Mouse (Mus musculus): ENCODE measurements around the gene Mat1a.

Gene Mat1a

DNA sequence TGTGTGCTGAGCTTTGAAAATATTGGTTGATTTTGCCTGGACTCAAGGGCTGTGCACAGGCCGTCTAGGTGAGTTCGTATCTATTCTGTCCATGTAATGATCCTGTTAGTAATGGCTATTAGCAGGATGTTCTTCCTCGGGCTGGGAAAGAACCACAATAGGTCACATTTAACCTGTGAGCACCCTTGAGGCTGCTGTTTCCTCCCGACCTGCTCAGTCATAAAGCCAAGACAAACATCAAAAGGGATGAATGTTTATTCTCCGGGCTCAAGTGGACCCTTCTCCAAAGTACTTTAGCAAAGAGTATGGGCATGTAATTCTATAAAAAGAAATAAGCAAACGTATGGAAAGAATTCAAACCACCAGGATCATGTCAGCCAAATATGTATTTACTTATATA, 41.2 kb downstream of the Mat1a start:
- DNase-seq: no peak

DNA sequence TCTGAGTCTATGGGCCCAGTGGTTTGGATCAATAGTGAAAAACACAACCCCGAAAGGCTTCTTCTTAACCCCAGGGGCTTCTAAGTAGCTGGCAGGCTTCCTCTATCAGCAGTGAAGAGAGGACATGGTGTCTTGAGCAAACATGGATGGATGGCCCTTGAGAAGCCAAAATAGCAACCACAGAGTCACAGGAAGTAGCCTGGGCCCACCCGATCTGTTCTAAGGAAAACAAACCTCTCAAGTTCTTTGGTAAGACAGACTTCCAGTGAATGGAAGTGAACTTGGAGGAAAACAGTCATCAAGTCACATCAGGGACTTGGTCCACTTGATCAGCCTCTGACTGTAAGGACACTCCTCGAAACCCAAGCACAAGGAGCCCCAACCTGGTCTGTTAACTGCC, 42.1 kb downstream of the Mat1a start:
- no peak for DNase-seq

DNA sequence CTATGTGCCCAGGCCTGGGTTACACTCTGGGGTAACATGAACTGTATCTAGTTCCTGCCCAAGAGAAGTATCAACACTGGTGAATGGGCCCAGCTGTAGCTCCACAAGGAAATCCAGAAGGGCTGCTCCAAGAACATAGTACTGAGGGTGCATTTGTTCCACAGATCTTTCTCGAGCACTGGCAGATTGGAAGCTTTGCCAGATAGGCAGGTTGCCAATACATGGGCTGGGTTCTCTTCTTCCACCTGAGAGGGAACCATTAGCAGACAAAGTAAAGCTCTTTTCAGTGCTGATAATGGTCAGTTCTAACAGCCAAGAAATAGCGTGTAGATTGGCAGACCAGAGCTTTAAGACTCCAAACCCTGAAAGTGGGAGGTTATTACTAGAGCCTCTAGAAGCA, 42.5 kb downstream of the Mat1a start:
- no peak for DNase-seq

DNA sequence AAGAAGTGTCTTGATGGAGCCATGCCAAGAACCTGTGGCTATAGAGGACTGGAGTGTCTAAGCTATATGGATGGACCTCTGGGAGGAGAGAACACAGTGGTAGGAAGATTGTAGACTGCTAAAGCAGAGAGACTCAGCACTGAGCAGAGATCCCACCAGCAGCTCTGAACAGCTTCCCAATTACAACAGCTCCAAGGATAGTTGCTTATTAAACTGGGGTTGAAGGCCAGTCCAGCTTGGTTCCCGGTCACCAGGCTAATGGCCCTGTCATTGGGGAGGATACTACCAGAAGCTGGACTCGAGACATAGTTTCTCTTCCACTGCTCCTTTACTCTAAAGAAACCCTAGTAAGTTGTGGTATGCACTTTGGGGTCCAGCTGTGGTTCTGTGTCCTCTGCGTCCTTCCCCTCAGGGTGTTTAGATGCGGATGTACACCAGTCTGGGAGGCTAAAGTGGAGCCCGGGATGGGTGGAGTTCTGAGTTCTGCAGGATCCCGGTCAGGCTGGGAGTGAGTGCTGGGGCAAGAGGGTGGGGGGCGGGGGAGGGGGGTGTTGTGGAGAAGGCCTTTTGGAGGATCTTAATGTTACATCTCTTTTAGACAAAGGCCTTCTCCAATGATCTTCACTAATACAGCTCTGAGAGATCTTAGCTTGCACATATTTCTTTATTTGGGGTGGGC, 46.5 kb downstream of the Mat1a start, which contains the start of gene Mbl1:
TSS of gene Mbl1 (plus strand) at position 239 of the 679 bp plus-strand sequence.
- no peak for DNase-seq

DNA sequence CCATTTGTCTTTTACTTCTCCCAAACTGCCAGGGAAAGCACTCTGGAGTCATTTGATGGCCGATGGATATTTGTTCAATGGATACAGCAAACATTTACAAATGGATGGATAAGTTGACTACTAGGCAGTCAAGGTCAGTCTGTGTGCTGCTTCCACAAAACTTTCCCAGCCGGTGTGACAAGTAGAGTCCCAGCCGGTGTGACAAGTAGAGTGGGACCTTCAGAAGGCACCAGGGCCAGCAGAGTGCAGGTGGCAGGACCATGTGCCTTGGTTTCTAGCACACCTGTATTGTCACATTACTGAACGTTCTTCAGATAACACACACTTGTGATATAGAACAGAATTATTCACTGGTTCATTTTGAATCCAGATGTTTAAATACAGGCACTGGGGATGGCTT, 55.2 kb downstream of the Mat1a start:
- no peak for DNase-seq

DNA sequence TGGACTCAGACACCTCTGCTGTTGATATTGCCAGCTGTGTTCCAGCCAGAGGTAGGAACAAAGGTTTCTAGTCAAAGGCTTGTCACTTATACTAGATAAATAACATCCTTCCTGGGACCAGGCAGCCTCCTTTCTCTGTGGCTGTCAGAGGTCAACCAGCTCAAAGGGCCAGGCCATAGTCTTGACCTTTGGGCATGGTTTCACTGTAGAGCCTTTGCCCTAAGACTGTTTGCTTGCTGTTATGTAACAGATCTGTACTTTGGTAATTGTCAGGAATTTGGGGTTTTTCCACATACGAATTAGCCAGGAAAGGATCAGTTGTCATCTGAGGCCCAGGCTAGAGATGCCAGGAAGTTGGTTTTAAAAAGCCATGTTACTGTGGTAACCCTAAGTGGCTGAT, 55.9 kb downstream of the Mat1a start:
- no peak for DNase-seq

DNA sequence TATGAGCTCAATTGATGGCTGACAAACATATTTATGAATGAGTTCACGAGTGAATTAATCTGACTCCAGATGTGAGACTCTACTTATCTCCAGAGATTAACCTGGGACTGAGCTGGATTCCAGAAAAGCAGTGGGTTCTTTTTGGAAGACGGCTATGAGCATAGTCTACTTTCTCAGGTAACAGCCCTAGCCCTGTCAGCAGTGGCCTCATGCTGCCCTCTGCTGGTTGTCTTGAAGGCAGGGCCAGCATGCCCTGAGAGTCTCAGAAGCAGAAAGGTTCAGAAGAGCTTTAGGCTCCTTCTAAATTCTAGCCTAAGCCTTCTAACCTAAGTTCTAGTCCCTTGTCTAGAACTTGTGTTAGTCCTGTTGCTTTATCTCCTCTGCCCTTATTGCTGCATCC, 57.8 kb downstream of the Mat1a start:
- no peak for DNase-seq

DNA sequence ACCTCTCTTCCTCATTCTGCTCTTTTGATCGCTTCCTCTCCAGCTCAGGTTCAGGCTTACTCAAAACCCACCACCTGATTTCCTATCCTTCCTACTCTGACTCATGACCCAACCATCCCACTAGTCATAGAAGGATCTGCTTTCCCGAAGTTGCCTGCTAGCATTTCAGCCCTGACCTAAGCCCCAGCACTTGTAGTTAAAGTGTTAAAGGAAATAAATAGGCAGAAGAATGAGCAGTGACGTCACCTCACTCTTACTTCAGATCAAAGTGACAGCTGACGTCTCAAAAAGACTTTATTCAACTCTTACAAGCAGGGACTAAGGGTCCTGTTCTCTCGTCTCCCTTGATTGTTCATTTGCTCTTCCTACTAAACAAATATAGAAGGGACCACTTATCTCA, 62.4 kb downstream of the Mat1a start:
- DNase-seq: no peak

DNA sequence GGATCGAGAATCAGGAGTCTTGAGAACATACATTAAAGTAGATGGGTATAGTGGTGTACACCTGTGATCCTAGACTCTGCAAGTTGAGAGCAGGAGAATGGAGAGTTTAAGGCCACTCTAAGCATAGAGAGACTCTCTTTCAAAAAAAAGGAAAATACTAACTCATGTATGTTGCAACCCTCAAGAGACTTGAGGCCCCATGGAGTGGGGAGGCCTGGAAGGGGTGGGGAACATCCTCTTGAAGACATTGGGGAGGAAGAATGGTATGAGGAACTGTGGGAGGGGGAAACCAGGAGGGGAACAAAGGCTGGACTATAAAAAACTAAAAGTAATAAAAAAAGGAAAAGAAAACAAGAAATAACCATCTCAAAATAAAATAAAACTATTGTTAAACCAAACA, 63.7 kb downstream of the Mat1a start:
- DNase-seq: no peak

DNA sequence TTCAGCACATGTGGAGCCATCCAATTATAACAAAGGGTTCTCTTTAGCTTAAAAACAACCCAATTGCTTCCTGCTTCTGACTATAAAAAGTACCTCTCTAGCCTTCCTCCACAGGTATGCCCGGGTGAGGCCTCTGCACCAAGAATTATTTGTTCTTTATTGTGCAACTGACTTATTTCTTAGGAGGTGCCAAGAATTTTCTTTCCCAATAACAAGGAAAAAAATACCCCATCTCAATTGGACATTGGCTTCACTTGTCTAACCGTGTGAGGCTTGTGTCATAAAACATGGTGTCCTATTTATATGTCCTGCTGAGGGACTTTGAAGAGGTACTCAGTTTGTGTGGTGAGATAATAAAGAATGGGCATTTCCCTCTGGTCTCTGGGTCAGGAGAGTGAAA, 65.7 kb downstream of the Mat1a start:
- DNase-seq: no peak
